Mouse (Mus musculus): Measurements from ENCODE around the gene Fam209.

- TF ChIP-seq CTCF (IDR thresholded peaks at IDR 0.05), result no peak
- TF ChIP-seq EP300 (IDR thresholded peaks at IDR 0.05), result no peak
Measured at GRCm38 (mm10) chr2:172502168-172502567, 29.8 kb downstream of the Fam209 start.
